Mouse (Mus musculus) limb, embryonic 11.5 days (tissue): ENCODE results near the gene Dcaf12. TPM values are rescaled to one million over a fixed set of nuclear protein-coding genes. Genes with fewer than 3 reads are reported as not detected.

Experiments used
- ATAC-seq: fragments of 200-750 bp; cut with Nextera tagmentation; 2 replicates; pipeline ENCODE4 v1.8.0; 2017; ENCODE audit warnings: low read depth; ENCODE audit not compliant: insufficient number of reproducible peaks, low FRiP score, low TSS enrichment
- DNase-seq: peaks from one replicate; pipeline ENCODE4 v3.0.0-alpha.2; 2015; ENCODE audit warnings: low spot score
- H3K27ac ChIP-seq: fragments of 300-500 bp; sonication (generic); replicated peaks from 2 replicates; pipeline ENCODE4 v1.5.1; 2014; ENCODE audit warnings: low read depth, mild to moderate bottlenecking, low read length
- H3K27me3 ChIP-seq: fragments of 300-500 bp; sonication (generic); 2 replicates; pipeline ENCODE4 v1.6.1; 2014; ENCODE audit warnings: mild to moderate bottlenecking, low read length, mixed read lengths; ENCODE audit not compliant: control insufficient read depth, insufficient read depth
- H3K36me3 ChIP-seq: fragments of 300-500 bp; sonication (generic); 2 replicates; pipeline ENCODE4 v1.6.1; 2014; ENCODE audit warnings: mild to moderate bottlenecking, low read length, moderate library complexity, mixed read lengths; ENCODE audit not compliant: control insufficient read depth, insufficient read depth
- H3K4me1 ChIP-seq: fragments of 300-500 bp; sonication (generic); 2 replicates; pipeline ENCODE4 v1.6.1; 2014; ENCODE audit warnings: low read length, mixed read lengths; ENCODE audit not compliant: control insufficient read depth, insufficient read depth
- H3K4me2 ChIP-seq: fragments of 300-500 bp; sonication (generic); 2 replicates; pipeline ENCODE4 v1.6.1; 2014; ENCODE audit warnings: low read depth, mild to moderate bottlenecking, moderate library complexity; ENCODE audit not compliant: severe bottlenecking
- H3K4me3 ChIP-seq: fragments of 300-500 bp; sonication (generic); 2 replicates; pipeline ENCODE4 v1.5.1; 2014; ENCODE audit warnings: low read depth, low read length
- H3K9ac ChIP-seq: fragments of 300-500 bp; sonication (generic); 2 replicates; pipeline ENCODE4 v1.6.1; 2014; ENCODE audit warnings: mild to moderate bottlenecking, low read length
- H3K9me3 ChIP-seq: fragments of 300-500 bp; sonication (generic); 2 replicates; pipeline ENCODE4 v1.6.1; 2016; ENCODE audit warnings: low read length; ENCODE audit not compliant: control insufficient read depth
- WGBS: fragments of 180-500 bp; shearing (Covaris S2); extraction: QIAGEN DNeasy Blood & Tissue Kit; methylation state at CpG from one replicate; pipeline ENCODE4 v1.1.7; 2014; 5-methylcytosine and 5-hydroxymethylcytosine counted together
- polyA plus RNA-seq: library from polyadenylated mRNA; unstranded; fragments of >200 nt; fragmentation: Nextera tagmentation; extraction: Ambion mirVana; gene quantifications from 2 replicates; pipeline ENCODE4 v1.2.1, GENCODE M21; 2014

Dcaf12 gene
- polyA plus RNA-seq, 1 experiment from 2014 or later = 46.4 TPM

DNA sequence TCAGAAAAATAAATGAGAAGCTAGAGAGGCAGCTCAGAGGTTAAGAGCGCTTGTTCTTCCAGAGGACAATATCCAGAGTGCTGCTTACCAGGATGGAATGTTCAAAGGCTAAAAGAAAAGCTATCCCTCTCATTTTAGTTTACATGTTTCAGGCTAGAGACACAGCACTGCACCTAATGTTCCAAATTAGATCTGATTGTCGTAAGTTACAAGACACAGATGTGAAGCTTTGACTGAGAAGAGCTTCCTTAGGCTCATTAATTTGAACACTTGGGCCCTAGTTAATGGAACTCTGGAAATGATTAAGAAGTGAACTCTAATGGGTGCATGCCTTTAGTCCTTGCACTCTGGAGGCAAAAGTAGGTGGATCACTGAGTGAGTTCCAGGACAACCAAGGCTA is 60.9 kb downstream of the Dcaf12 start:
- Histone ChIP-seq H3K4me3 (no peak overlapping the region), H3K4me2 (no peak overlapping the region), H3K4me1 (no peaks in the 10 kb centered on the region), H3K27ac (no peak overlapping the region), H3K27me3 (no peaks in the 10 kb centered on the region), H3K36me3 (peaks cover 4% of the 10 kb centered on the region; the same call in 1 of the 2 replicates), H3K9ac (no peak overlapping the region), H3K9me3 (no peaks in the 10 kb centered on the region)
- DNase-seq = no peak
- 57% methylated on average over 2 of the region's 2 CpGs for WGBS
- no peak for ATAC-seq

DNA sequence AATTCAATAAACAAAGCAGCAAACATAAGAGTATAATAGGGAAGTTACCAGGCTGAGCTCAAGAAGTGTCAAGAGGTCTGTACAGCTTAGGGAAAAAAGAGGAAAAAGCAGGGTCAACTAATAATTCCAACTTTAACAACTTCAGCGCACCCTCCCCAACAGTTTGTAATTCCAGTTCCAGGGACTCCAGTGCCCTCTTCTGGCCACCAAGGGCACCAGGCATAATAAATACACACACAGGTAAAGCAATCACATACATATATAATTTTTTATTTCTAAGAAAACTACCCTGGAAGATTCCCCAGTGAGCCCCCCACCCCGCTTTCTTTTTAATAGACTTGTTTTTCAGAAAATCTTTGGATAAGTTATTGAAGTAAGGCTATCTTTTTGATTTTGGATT is 69.3 kb downstream of the Dcaf12 start:
- H3K9me3 ChIP-seq = no peaks in the 10 kb centered on the region
- no peaks in the 10 kb centered on the region for H3K27me3 ChIP-seq
- H3K36me3 ChIP-seq = peaks cover 17% of the 10 kb centered on the region; the same call in 1 of the 2 replicates
- H3K4me2 ChIP-seq = no peak overlapping the region
- 94% methylated on average over 2 of the region's 2 CpGs for WGBS
- no peak overlapping the region for H3K27ac ChIP-seq
- no peak overlapping the region for H3K9ac ChIP-seq
- H3K4me3 ChIP-seq = no peak overlapping the region
- no peaks in the 10 kb centered on the region for H3K4me1 ChIP-seq
- DNase-seq (no peak), ATAC-seq (no peak)

Other genes starting within 250 kb of the Dcaf12 start
- gene Aqp3, start 216.7 kb downstream of the Dcaf12 start, polyA plus RNA-seq = 1.2 and 1.6 TPM in 2 replicates
- 27.1 and 28.4 TPM in 2 replicates for gene Nol6, start 190.4 kb downstream of the Dcaf12 start, polyA plus RNA-seq
- gene Ube2r2, start 179.1 kb downstream of the Dcaf12 start, polyA plus RNA-seq = 109 and 114 TPM in 2 replicates
- 77.1 and 83.9 TPM in 2 replicates for gene Ubap2, start 39.7 kb downstream of the Dcaf12 start, polyA plus RNA-seq
- gene Ubap1, start 34.1 kb upstream of the Dcaf12 start, polyA plus RNA-seq = 56.7 and 62.2 TPM in 2 replicates
- 7.4 and 10.7 TPM in 2 replicates for gene Kif24, start 150.0 kb upstream of the Dcaf12 start, polyA plus RNA-seq
- 53.3 and 55.8 TPM in 2 replicates for gene Nudt2, start 150.3 kb upstream of the Dcaf12 start, polyA plus RNA-seq
- gene AI464131, start 188.2 kb upstream of the Dcaf12 start, polyA plus RNA-seq = 3.9 and 4.2 TPM in 2 replicates
- 3.2 and 3.8 TPM in 2 replicates for gene 1110017D15Rik, start 202.4 kb upstream of the Dcaf12 start, polyA plus RNA-seq